ENCODE assay signal across 8 mouse cellular contexts in the genomic region with DNA sequence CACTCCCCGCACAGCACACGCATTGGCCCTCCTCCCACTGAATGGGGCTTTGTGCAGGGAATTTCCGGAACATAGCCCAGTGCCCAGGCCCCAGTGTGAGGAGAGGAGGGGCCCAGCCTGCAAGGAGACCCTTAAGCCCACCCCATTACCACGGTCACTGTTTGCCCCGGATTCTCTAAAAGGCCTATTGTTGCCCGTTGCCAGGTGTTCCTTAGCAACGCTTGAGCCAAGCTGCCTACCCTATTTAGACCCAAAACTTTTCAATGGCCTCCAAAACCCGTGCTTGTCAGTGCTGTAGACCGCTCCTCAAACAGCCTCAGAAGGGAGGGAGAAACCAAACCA. TPM values are rescaled to one million over a fixed set of nuclear protein-coding genes. Genes with fewer than 3 reads are reported as not detected.
DNase-seq lines count a peak whose midpoint lies in the region; ATAC-seq and TF ChIP-seq lines count a peak whose summit lies in the region.

No protein-coding gene starts in this region.

- H3K27ac ChIP-seq in intestine, embryonic 15.5 days = no peak overlapping the region
- no peak overlapping the region for H3K27ac ChIP-seq in stomach, postnatal 0 days (replicated peaks)

- H3K27me3 ChIP-seq in intestine, embryonic 15.5 days (replicated peaks) = no peaks in the 10 kb centered on the region
- H3K27me3 ChIP-seq in stomach, postnatal 0 days (ENCODE audit: control insufficient read depth, insufficient read depth, low read length) = no peaks in the 10 kb centered on the region

- WGBS in intestine, embryonic 15.5 days = 0% methylated on average over 9 of the region's 9 CpGs
- WGBS in stomach, postnatal 0 days = under 1% methylated on average over 9 of the region's 9 CpGs

- ATAC-seq in intestine, embryonic 15.5 days = peak; percentile 68
- 0 out of 2 replicates have a peak, but pooled peaks have one; percentile 40 for ATAC-seq in stomach, postnatal 0 days (ENCODE audit: low FRiP score, low TSS enrichment)

- TF ChIP-seq EP300 in stomach, postnatal 0 days (optimal IDR thresholded peaks at IDR 0.05) = no peak

- H3K4me2 ChIP-seq in intestine, embryonic 15.5 days (replicated peaks) = no peak overlapping the region
- no peak overlapping the region for H3K4me2 ChIP-seq in stomach, postnatal 0 days (replicated peaks; ENCODE audit: low read depth)

- no peak for TF ChIP-seq CTCF in stomach, postnatal 0 days (IDR thresholded peaks at IDR 0.05; ENCODE audit: low read depth)

- H3K9me3 ChIP-seq in intestine, embryonic 15.5 days = no peaks in the 10 kb centered on the region
- H3K9me3 ChIP-seq in stomach, postnatal 0 days (ENCODE audit: control insufficient read depth, low read length) = no peaks in the 10 kb centered on the region

- H3K4me3 ChIP-seq in intestine, embryonic 15.5 days (replicated peaks) = no peak overlapping the region
- H3K4me3 ChIP-seq in stomach, postnatal 0 days (ENCODE audit: low read depth, low read length) = no peak overlapping the region

- no peak overlapping the region for H3K9ac ChIP-seq in intestine, embryonic 15.5 days
- H3K9ac ChIP-seq in stomach, postnatal 0 days (ENCODE audit: low read length) = no peak overlapping the region

- no peaks in the 10 kb centered on the region for H3K4me1 ChIP-seq in intestine, embryonic 15.5 days (replicated peaks)
- H3K4me1 ChIP-seq in stomach, postnatal 0 days (replicated peaks; ENCODE audit: control insufficient read depth, insufficient read depth) = no peaks in the 10 kb centered on the region

- no peaks in the 10 kb centered on the region for H3K36me3 ChIP-seq in intestine, embryonic 15.5 days
- H3K36me3 ChIP-seq in stomach, postnatal 0 days (ENCODE audit: control insufficient read depth, insufficient read depth, low read length) = no peaks in the 10 kb centered on the region

- DNase-seq in cerebellum, adult 18-20 months = peak; percentile 3 to 7
- DNase-seq in cerebellum, adult 11 months = no peak
- DNase-seq in embryo, embryonic 9.5 days (ENCODE audit: extremely low spot score) = peak; percentile 82
- DNase-seq in mesoderm, embryonic 11.5 days (ENCODE audit: low read depth, low spot score) = peak; percentile 88
- no peak for DNase-seq in stomach, postnatal 0 days (ENCODE audit: low spot score)
- no peak for DNase-seq in testis, postnatal 10 days (ENCODE audit: low spot score)
- no peak for DNase-seq in thymus, postnatal 10 days (ENCODE audit: low spot score in 2 of 2)

RNA-seq across cellular contexts. Expression of a gene that starts 45.7 kb away (rescaled TPM):
- polyA plus RNA-seq in intestine, embryonic 15.5 days (2015; fragmentation: Nextera tagmentation; extraction: Ambion mirVana) = 7.4 and 10.3 TPM in 2 replicates
- polyA plus RNA-seq in stomach, postnatal 0 days (2015; fragmentation: Nextera tagmentation; extraction: Ambion mirVana) = 1.5 and 2.4 TPM in 2 replicates

Comparison
In these comparisons a context has a peak if more than half of its experiments do, and no peak if none do; other contexts are left out.
1. DNase-seq: peak in cerebellum, adult 18-20 months (2 of 2), embryo, embryonic 9.5 days (single experiment) and mesoderm, embryonic 11.5 days (single experiment); none in cerebellum, adult 11 months (single experiment), stomach, postnatal 0 days (single experiment), testis, postnatal 10 days (single experiment) and thymus, postnatal 10 days (0 of 2).